ENCODE assay signal across 8 mouse cellular contexts in the genomic region with DNA sequence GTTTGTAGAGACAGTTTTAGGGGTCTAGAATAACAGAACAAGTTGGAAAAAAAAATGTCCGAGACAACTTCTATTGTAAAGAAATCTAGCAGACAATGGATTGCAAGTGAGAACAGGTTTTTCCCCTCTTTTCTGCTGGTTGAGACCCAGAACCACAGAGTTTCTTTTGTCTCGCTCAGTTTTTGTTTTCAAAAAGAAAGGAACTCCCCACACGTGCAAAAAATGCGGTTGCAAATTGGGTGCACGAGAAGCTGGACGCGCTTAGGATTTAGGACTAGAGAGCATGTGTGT. TPM values are rescaled to one million over a fixed set of nuclear protein-coding genes. Genes with fewer than 3 reads are reported as not detected.
DNase-seq lines count a peak whose midpoint lies in the region; ATAC-seq and TF ChIP-seq lines count a peak whose summit lies in the region.

No protein-coding gene starts in this region.

- peak overlapping the region; percentile 70 for H3K4me3 ChIP-seq in limb, embryonic 12.5 days (replicated peaks)
- H3K4me3 ChIP-seq in stomach, postnatal 0 days (ENCODE audit: low read depth, low read length), result peak overlapping the region; percentile 81

- no peaks in the 10 kb centered on the region for H3K27me3 ChIP-seq in limb, embryonic 12.5 days
- no peaks in the 10 kb centered on the region for H3K27me3 ChIP-seq in stomach, postnatal 0 days (ENCODE audit: control insufficient read depth, insufficient read depth, low read length)

- no peaks in the 10 kb centered on the region for H3K9me3 ChIP-seq in limb, embryonic 12.5 days
- H3K9me3 ChIP-seq in stomach, postnatal 0 days (ENCODE audit: control insufficient read depth, low read length), result no peaks in the 10 kb centered on the region

- H3K9ac ChIP-seq in limb, embryonic 12.5 days (replicated peaks), result peak overlapping the region; percentile 97
- peak overlapping the region; percentile 88 for H3K9ac ChIP-seq in stomach, postnatal 0 days (ENCODE audit: low read length)

- TF ChIP-seq EP300 in stomach, postnatal 0 days (optimal IDR thresholded peaks at IDR 0.05), result no peak

- no peak for TF ChIP-seq CTCF in stomach, postnatal 0 days (IDR thresholded peaks at IDR 0.05; ENCODE audit: low read depth)

- H3K27ac ChIP-seq in limb, embryonic 12.5 days, result peak overlapping the region; percentile 98
- H3K27ac ChIP-seq in stomach, postnatal 0 days (replicated peaks), result peak overlapping the region; percentile 94

- no peak for ATAC-seq in limb, embryonic 12.5 days (ENCODE audit: insufficient number of reproducible peaks, insufficient read depth, low FRiP score, low TSS enrichment, low read depth)
- no peak for ATAC-seq in stomach, postnatal 0 days (ENCODE audit: low FRiP score, low TSS enrichment)

- peaks cover 33% of the 10 kb centered on the region for H3K36me3 ChIP-seq in limb, embryonic 12.5 days
- H3K36me3 ChIP-seq in stomach, postnatal 0 days (ENCODE audit: control insufficient read depth, insufficient read depth, low read length), result peaks cover 15% of the 10 kb centered on the region

- peak overlapping the region; percentile 70 for H3K4me2 ChIP-seq in limb, embryonic 12.5 days
- peak overlapping the region; percentile 75 for H3K4me2 ChIP-seq in stomach, postnatal 0 days (replicated peaks; ENCODE audit: low read depth)

- no peaks in the 10 kb centered on the region; the same call in 1 of the 2 replicates for H3K4me1 ChIP-seq in limb, embryonic 12.5 days (replicated peaks)
- no peaks in the 10 kb centered on the region for H3K4me1 ChIP-seq in stomach, postnatal 0 days (replicated peaks; ENCODE audit: control insufficient read depth, insufficient read depth)

- peak; percentile 14 for DNase-seq in cerebellum, adult 9-10 months
- DNase-seq in cerebellum, postnatal 36 days, result no peak
- peak; percentile 1 to 2 for DNase-seq in spleen, postnatal 36 days (ENCODE audit: low spot score in 2 of 2)
- no peak for DNase-seq in spleen, adult 18-20 months
- no peak for DNase-seq in stomach, postnatal 0 days (ENCODE audit: low spot score)
- DNase-seq in layer of hippocampus, adult 11-12 months (ENCODE audit: low spot score), result no peak
- DNase-seq in urinary bladder, adult 18-20 months (ENCODE audit: low spot score in 2 of 2), result no peak

- WGBS in limb, embryonic 12.5 days, result under 1% methylated on average over 7 of the region's 7 CpGs
- under 1% methylated on average over 7 of the region's 7 CpGs for WGBS in stomach, postnatal 0 days

RNA-seq across cellular contexts. Expression of a gene that starts 0.5 kb away (rescaled TPM):
- 197 and 204 TPM in 2 replicates for polyA plus RNA-seq in limb, embryonic 12.5 days (2016; fragmentation: Nextera tagmentation; extraction: Ambion mirVana)
- 89.2 and 93.6 TPM in 2 replicates for polyA plus RNA-seq in stomach, postnatal 0 days (2015; fragmentation: Nextera tagmentation; extraction: Ambion mirVana)

RNA-seq across cellular contexts. Expression of a gene that starts 19.4 kb away (rescaled TPM):
- polyA plus RNA-seq in limb, embryonic 12.5 days (2016; fragmentation: Nextera tagmentation; extraction: Ambion mirVana), result not detected in 2 replicates
- polyA plus RNA-seq in stomach, postnatal 0 days (2015; fragmentation: Nextera tagmentation; extraction: Ambion mirVana), result not detected in 2 replicates

RNA-seq across cellular contexts. Expression of a gene that starts 21.7 kb away (rescaled TPM):
- polyA plus RNA-seq in limb, embryonic 12.5 days (2016; fragmentation: Nextera tagmentation; extraction: Ambion mirVana), result not detected in 2 replicates
- 0.10 TPM in 1 of 2 replicates, not detected in the other for polyA plus RNA-seq in stomach, postnatal 0 days (2015; fragmentation: Nextera tagmentation; extraction: Ambion mirVana)

RNA-seq across cellular contexts. Expression of a gene that starts 32.8 kb away (rescaled TPM):
- 0.27 TPM in 1 of 2 replicates, not detected in the other for polyA plus RNA-seq in limb, embryonic 12.5 days (2016; fragmentation: Nextera tagmentation; extraction: Ambion mirVana)
- 0.05 TPM in 1 of 2 replicates, not detected in the other for polyA plus RNA-seq in stomach, postnatal 0 days (2015; fragmentation: Nextera tagmentation; extraction: Ambion mirVana)

RNA-seq across cellular contexts. Expression of a gene that starts 35.7 kb away (rescaled TPM):
- 14.5 and 14.8 TPM in 2 replicates for polyA plus RNA-seq in limb, embryonic 12.5 days (2016; fragmentation: Nextera tagmentation; extraction: Ambion mirVana)
- 11.0 TPM in 2 replicates for polyA plus RNA-seq in stomach, postnatal 0 days (2015; fragmentation: Nextera tagmentation; extraction: Ambion mirVana)

Comparison
In these comparisons a context has a peak if more than half of its experiments do, and no peak if none do; other contexts are left out.
1. DNase-seq: peak in cerebellum, adult 9-10 months (single experiment) and spleen, postnatal 36 days (2 of 2); none in cerebellum, postnatal 36 days (0 of 2), spleen, adult 18-20 months (0 of 2), stomach, postnatal 0 days (single experiment), layer of hippocampus, adult 11-12 months (single experiment) and urinary bladder, adult 18-20 months (0 of 2).